Mouse (Mus musculus) ZHBTc4 (cell line): Measurements from ENCODE around the gene Gm3147.
"Not testable (repeated sequence)": the region's sequence is repeated elsewhere in the genome, so short reads cannot be mapped to it uniquely, and the experiment has no call there.

ENCODE experiments used
- DNase-seq: peaks from one replicate; pipeline ENCODE4 v3.0.0-alpha.2; 2011; ENCODE audit warnings: low read depth, low spot score

Gene Gm3147

GRCm38 (mm10) chr5:94616242-94616641, at the start of gene Gm3147:
Gm3147 (minus strand) TSS chr5:94616342.
- not testable (repeated sequence) for DNase-seq

GRCm38 (mm10) chr5:94648082-94648481, 31.9 kb upstream of the Gm3147 start, which contains the start of gene Gm6205:
Gm6205 (plus strand) TSS chr5:94648382.
- not testable (repeated sequence) for DNase-seq

- not testable (repeated sequence) for DNase-seq
These were observed 7.5 kb upstream of the Gm3147 start, which contains the start of gene Gm6509 for GRCm38 (mm10) chr5:94623679-94624078. Gm6509 (plus strand) TSS chr5:94623979.
